Mouse (Mus musculus) limb, embryonic 14.5 days (tissue): ENCODE measurements around the gene Ttc39d. TPM values are rescaled to one million over a fixed set of nuclear protein-coding genes. Genes with fewer than 3 reads are reported as not detected.

ENCODE experiments used
- ATAC-seq: fragments of 200-750 bp; cut with Nextera tagmentation; 2 replicates; pipeline ENCODE4 v1.8.0; 2017; ENCODE audit warnings: low read depth, moderate number of reproducible peaks, moderate TSS enrichment; ENCODE audit not compliant: low FRiP score
- DNase-seq: peaks from one replicate; pipeline ENCODE4 v3.0.0-alpha.2; 2015; ENCODE audit warnings: low spot score
- H3K27ac ChIP-seq: fragments of 300-500 bp; sonication (generic); replicated peaks from 2 replicates; pipeline ENCODE4 v1.5.1; 2014; ENCODE audit warnings: low read depth, mild to moderate bottlenecking, low read length, moderate library complexity, mixed read lengths
- H3K27me3 ChIP-seq: fragments of 300-500 bp; sonication (generic); 2 replicates; pipeline ENCODE4 v1.6.1; 2014; ENCODE audit warnings: low read length, mixed read lengths; ENCODE audit not compliant: control insufficient read depth, insufficient read depth
- H3K36me3 ChIP-seq: fragments of 300-500 bp; sonication (generic); 2 replicates; pipeline ENCODE4 v1.6.1; 2014; ENCODE audit warnings: mild to moderate bottlenecking, low read length, moderate library complexity, mixed read lengths; ENCODE audit not compliant: control insufficient read depth, insufficient read depth
- H3K4me1 ChIP-seq: fragments of 300-500 bp; sonication (generic); 2 replicates; pipeline ENCODE4 v1.6.1; 2014; ENCODE audit warnings: antibody characterized with exemption, low read length, mixed read lengths; ENCODE audit not compliant: control insufficient read depth, insufficient read depth
- H3K4me2 ChIP-seq: fragments of 300-500 bp; sonication (generic); replicated peaks from 2 replicates; pipeline ENCODE4 v1.6.1; 2014; ENCODE audit warnings: low read depth, mild to moderate bottlenecking, low read length, moderate library complexity; ENCODE audit not compliant: severe bottlenecking
- H3K4me3 ChIP-seq: fragments of 300-500 bp; sonication (generic); replicated peaks from 2 replicates; pipeline ENCODE4 v1.5.1; 2014; ENCODE audit warnings: low read length
- H3K9ac ChIP-seq: fragments of 300-500 bp; sonication (generic); 2 replicates; pipeline ENCODE4 v1.6.1; 2014; ENCODE audit warnings: mild to moderate bottlenecking, low read depth, low read length, moderate library complexity; ENCODE audit not compliant: severe bottlenecking
- H3K9me3 ChIP-seq: fragments of 300-500 bp; sonication (generic); 2 replicates; pipeline ENCODE4 v1.6.1; 2016; ENCODE audit warnings: low read length; ENCODE audit not compliant: control insufficient read depth
- POLR2A ChIP-seq: fragments of 200-500 bp; IDR thresholded peaks from 2 replicates; pipeline ENCODE4 v1.8.0; 2012; ENCODE audit warnings: inconsistent platforms, mild to moderate bottlenecking, moderate library complexity, borderline replicate concordance; ENCODE audit not compliant: insufficient read depth, insufficient read length; ENCODE audit errors: extremely low read depth
- WGBS: fragments of 180-500 bp; shearing (Covaris S2); extraction: QIAGEN DNeasy Blood & Tissue Kit; methylation state at CpG from one replicate; pipeline ENCODE4 v1.1.7; 2014; 5-methylcytosine and 5-hydroxymethylcytosine counted together
- polyA plus RNA-seq, 2 experiments: library from polyadenylated mRNA; depleted of rRNA in 1 of 2; stranded (reverse) in 1 of 2; unstranded in 1 of 2; fragments of >200 nt; fragmentation: Nextera tagmentation in 1 of 2; extraction: Ambion mirVana in 1 of 2; gene quantifications; 2 replicates each; pipeline versions ENCODE4 v1.2.1 to v1.2.3; 2012 to 2014

Ttc39d gene
- polyA plus RNA-seq, 2 experiments = 0.11 TPM; not detected in 1

DNA sequence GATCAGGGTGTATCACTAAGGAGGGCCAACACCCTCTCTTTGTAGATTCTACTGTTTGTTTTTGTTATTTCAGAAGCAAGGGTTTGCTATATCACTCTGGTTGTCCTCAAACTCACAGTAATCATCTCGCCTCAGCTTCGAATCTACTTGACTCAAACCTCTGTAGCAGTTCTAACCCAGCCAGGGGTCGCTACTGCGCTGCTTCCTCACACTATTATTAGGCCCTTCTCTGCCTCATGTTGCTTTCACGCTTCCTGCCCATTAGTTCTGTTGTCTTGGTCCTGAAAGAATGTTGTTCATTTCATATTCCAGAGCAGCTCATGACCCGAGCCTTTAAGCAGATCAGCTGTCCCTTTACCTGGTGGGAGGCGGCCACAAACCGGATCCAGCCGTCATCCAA lies 34.3 kb downstream of the Ttc39d start:
- no peak for ATAC-seq

DNA sequence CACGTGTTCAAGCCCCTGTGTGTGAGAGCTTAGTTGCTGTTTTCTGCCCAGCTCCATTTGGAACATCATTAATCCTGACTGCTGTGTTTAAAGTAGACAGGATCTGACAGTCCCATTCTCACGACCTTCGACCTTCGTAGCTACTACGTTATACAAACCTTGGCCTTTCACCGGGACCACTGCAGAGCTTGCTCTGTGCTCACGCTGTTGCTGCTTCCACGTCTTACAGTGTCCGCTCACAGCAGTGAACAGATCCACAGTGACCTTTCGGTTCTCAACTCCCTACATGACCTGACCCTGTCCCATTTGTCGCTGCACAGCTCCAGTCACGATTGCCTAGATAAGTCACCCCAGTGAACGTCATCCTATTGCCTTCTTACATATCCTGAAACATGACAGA lies 35.9 kb downstream of the Ttc39d start:
- no peak overlapping the region for H3K4me2 ChIP-seq
- H3K27ac ChIP-seq = no peak overlapping the region
- no peak for TF ChIP-seq POLR2A
- H3K27me3 ChIP-seq = no peaks in the 10 kb centered on the region
- no peak overlapping the region for H3K9ac ChIP-seq
- WGBS = 61% methylated on average over 13 of the region's 13 CpGs
- H3K4me1 ChIP-seq = no peaks in the 10 kb centered on the region
- ATAC-seq = no peak
- H3K4me3 ChIP-seq = no peak overlapping the region
- no peaks in the 10 kb centered on the region for H3K9me3 ChIP-seq
- DNase-seq = no peak
- peaks cover 93% of the 10 kb centered on the region for H3K36me3 ChIP-seq

More for the DNA sequence above, 34.3 kb downstream of the Ttc39d start:
- TF ChIP-seq POLR2A = no peak
- Histone ChIP-seq H3K27ac (no peak overlapping the region), H3K9me3 (no peaks in the 10 kb centered on the region), H3K9ac (no peak overlapping the region), H3K27me3 (no peaks in the 10 kb centered on the region), H3K4me3 (no peak overlapping the region), H3K4me1 (no peaks in the 10 kb centered on the region), H3K36me3 (peaks cover 84% of the 10 kb centered on the region), H3K4me2 (no peak overlapping the region)
- WGBS = 91% methylated on average over 9 of the region's 9 CpGs
- no peak for DNase-seq

DNA sequence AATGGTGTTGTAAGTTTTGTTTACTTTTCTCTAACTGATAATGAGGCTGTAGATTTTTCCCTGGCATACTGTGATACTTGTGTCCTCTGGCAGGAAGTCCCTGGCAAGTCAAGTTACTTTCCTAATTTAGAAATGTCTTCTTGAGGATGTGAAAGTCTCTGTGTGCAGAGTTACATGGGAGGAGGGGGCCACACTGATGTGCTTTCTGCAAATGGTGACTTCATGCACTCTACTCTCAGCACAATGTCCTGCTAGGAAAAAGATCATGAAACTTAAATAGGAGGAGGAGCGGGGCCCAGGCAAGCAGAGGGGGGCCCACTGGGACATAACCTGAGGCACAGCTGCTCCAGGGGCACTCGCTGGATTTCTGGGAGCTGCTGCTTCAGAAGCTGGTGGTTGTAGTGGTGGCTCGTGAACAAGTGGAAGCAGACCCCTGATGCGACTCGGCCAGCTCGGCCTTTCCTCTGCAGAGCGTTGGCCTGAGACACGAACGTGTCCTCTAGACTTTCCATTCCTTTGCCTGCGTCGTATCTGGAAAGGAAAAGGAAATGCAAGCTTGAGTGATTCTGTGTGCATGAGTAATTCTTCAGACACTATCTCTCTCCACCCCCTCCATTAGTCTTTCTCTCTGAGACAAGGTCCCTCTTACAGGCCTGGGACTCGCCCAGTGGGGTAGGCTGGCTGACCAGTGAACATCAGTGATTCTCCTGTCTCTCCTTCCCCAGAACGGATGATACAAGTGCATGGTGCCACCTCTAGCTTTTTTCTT lies 45.7 kb downstream of the Ttc39d start:
- Histone ChIP-seq H3K4me2 (no peak overlapping the region), H3K27ac (no peak overlapping the region), H3K36me3 (peaks cover 95% of the 10 kb centered on the region), H3K27me3 (no peaks in the 10 kb centered on the region), H3K4me3 (no peak overlapping the region), H3K9ac (no peak overlapping the region), H3K9me3 (no peaks in the 10 kb centered on the region), H3K4me1 (no peaks in the 10 kb centered on the region)
- ATAC-seq (no peak), DNase-seq (no peak)
- WGBS = 87% methylated on average over 13 of the region's 13 CpGs
- no peak for TF ChIP-seq POLR2A

GRCm38 (mm10) chr17:80254421-80254820 lies 47.2 kb downstream of the Ttc39d start:
- Histone ChIP-seq H3K9me3 (no peaks in the 10 kb centered on the region), H3K4me1 (no peaks in the 10 kb centered on the region), H3K27me3 (no peaks in the 10 kb centered on the region), H3K27ac (no peak overlapping the region), H3K9ac (no peak overlapping the region), H3K4me2 (no peak overlapping the region), H3K36me3 (peaks cover 97% of the 10 kb centered on the region), H3K4me3 (no peak overlapping the region)
- no peak for TF ChIP-seq POLR2A
- no peak for ATAC-seq
- DNase-seq = no peak
- 96% methylated on average over 5 of the region's 5 CpGs for WGBS

- no peak overlapping the region for H3K9ac ChIP-seq
- DNase-seq = peak; percentile 6
- peak; percentile 57; the same call in 1 of the 2 replicates for ATAC-seq
- 45% methylated on average over 13 of the region's 13 CpGs for WGBS
- H3K27me3 ChIP-seq = no peaks in the 10 kb centered on the region
- H3K4me2 ChIP-seq = no peak overlapping the region
- H3K27ac ChIP-seq = no peak overlapping the region
- peaks cover 97% of the 10 kb centered on the region for H3K36me3 ChIP-seq
- no peaks in the 10 kb centered on the region for H3K9me3 ChIP-seq
- TF ChIP-seq POLR2A = no peak
- no peaks in the 10 kb centered on the region for H3K4me1 ChIP-seq
- no peak overlapping the region for H3K4me3 ChIP-seq
Measured at GRCm38 (mm10) chr17:80255208-80255607, 47.9 kb downstream of the Ttc39d start.
